Mouse (Mus musculus): ENCODE data around the gene Gfpt2.

- TF ChIP-seq CTCF (IDR thresholded peaks at IDR 0.05; ENCODE audit: low read depth): no peak
- no peak for TF ChIP-seq EP300 (IDR thresholded peaks at IDR 0.05; ENCODE audit: low read depth)
These were observed 53.3 kb downstream of the Gfpt2 start for GRCm38 (mm10) chr11:49847071-49847810.
